Mouse (Mus musculus): ENCODE results near the gene Deup1. TPM values are rescaled to one million over a fixed set of nuclear protein-coding genes. Genes with fewer than 3 reads are reported as not detected.

Gene Deup1
- polyA plus RNA-seq, 1 experiment = 0.01 TPM

DNA sequence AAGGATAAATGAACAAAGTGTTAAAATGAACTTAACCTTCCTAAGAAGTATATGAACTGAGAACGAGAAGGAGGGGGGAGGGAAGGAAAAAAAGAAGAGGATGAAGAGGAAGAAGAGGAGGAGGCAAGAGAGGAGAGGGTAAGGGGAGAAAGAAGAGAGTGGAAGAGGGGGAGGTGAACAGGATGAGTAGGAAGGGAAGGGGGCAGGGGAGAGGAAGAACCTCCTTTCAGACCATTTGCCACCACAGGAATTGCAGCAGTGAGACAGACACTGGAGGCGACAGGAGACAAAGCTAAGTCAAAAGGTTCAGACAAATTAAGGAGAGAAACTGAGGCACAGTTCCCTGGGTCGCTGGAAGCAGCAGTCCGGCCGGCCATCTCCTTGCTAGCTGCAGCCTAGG lies 349 bp downstream of the Deup1 start:
- H3K4me1 ChIP-seq (ENCODE audit: control insufficient read depth) = no peaks in the 10 kb centered on the region
- H3K4me3 ChIP-seq (replicated peaks) = no peak overlapping the region
- H3K36me3 ChIP-seq (ENCODE audit: control insufficient read depth) = no peaks in the 10 kb centered on the region
- TF ChIP-seq GATA1 (IDR thresholded peaks at IDR 0.05; ENCODE audit: low read length) (no peak), TAL1 (IDR thresholded peaks at IDR 0.05; ENCODE audit: low read length) (no peak)
- H3K9me3 ChIP-seq (ENCODE audit: control insufficient read depth, low read length) = no peaks in the 10 kb centered on the region
- H3K27me3 ChIP-seq (ENCODE audit: control insufficient read depth) = peaks cover 8% of the 10 kb centered on the region

DNA sequence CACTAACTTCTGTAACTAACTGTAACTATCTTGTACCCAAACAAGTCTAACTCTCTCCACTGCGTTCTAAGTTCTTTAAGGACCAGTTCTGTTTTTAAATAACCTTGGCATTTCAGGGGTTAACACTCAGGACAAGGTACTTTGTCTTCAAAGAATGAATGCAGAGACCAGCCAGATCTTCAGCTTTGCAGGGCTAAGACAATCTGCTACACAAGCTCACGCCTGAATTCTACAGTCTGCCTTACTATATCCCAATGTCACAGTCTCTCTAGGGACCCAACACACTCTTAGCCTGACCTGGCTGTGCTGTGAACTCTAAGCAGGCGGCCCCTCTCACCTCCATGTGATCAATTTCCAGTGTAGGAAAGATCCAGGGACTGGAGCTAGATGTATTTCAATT lies 3.0 kb downstream of the Deup1 start:
- TF ChIP-seq TAL1 (IDR thresholded peaks at IDR 0.05; ENCODE audit: low read length) (no peak), GATA1 (IDR thresholded peaks at IDR 0.05; ENCODE audit: low read length) (no peak)
- Histone ChIP-seq H3K9me3 (ENCODE audit: control insufficient read depth, low read length) (no peaks in the 10 kb centered on the region), H3K4me1 (ENCODE audit: control insufficient read depth) (no peaks in the 10 kb centered on the region)

DNA sequence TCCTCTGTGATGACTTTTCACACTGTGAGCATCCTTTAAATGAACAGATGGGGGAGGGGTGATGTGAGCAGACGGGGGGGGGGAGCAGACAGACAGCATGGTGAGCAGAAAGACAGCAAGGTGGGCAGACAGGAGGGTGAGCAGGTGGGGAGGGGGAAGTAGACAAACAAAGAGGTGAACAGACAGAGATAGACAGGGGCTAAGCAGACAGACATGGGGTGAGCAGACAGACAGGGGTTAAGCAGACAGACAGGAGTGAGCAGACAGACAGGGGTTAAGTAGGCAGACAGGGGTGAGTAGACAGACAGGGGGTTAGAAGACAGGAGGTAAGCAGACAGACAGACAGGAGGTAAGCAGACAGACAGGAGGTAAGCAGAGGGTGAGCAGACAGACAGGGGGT lies 8.0 kb downstream of the Deup1 start:
- Histone ChIP-seq H3K9me3 (ENCODE audit: control insufficient read depth, low read length) (no peaks in the 10 kb centered on the region), H3K36me3 (ENCODE audit: control insufficient read depth) (no peaks in the 10 kb centered on the region), H3K4me1 (ENCODE audit: control insufficient read depth) (no peaks in the 10 kb centered on the region), H3K27me3 (ENCODE audit: control insufficient read depth) (no peaks in the 10 kb centered on the region), H3K4me3 (replicated peaks) (no peak overlapping the region)
- TF ChIP-seq GATA1 (IDR thresholded peaks at IDR 0.05; ENCODE audit: low read length) (no peak), TAL1 (IDR thresholded peaks at IDR 0.05; ENCODE audit: low read length) (no peak)

More for the DNA sequence above, 3.0 kb downstream of the Deup1 start:
- Histone ChIP-seq H3K36me3 (ENCODE audit: control insufficient read depth) (no peaks in the 10 kb centered on the region), H3K4me3 (replicated peaks) (no peak overlapping the region), H3K27me3 (ENCODE audit: control insufficient read depth) (peaks cover 8% of the 10 kb centered on the region)

DNA sequence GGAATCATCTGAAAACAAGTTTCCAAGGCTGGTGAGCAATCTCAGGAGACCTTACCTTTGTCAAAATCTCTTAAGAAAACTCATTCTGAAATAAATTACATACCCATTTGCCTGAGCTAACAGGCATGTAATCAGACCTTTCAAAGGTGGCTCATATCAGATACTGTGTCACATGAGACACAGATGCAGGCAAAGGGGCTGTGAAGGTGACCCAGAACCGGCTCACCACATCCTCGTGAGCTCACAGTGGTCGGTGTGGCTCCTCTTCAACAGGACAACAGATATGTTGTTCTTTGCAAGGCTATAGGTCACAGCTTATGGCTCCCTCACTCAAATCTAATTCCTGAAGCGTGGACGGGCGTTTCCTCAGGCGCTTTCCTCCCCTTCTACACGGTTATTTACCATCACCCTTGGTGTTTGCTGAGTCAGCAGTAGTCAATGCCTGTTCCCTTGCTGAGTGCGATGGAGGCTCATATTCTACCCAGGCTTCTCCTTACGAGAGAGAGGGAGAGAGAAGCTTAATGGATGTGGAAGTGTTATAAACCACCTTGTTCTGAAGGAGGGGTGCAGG lies 8.6 kb downstream of the Deup1 start:
- Histone ChIP-seq H3K4me1 (ENCODE audit: control insufficient read depth) (no peaks in the 10 kb centered on the region), H3K27me3 (ENCODE audit: control insufficient read depth) (no peaks in the 10 kb centered on the region), H3K9me3 (ENCODE audit: control insufficient read depth, low read length) (no peaks in the 10 kb centered on the region), H3K4me3 (replicated peaks) (no peak overlapping the region), H3K36me3 (ENCODE audit: control insufficient read depth) (no peaks in the 10 kb centered on the region)
- no peak for TF ChIP-seq TAL1 (IDR thresholded peaks at IDR 0.05; ENCODE audit: low read length)
- TF ChIP-seq GATA1 (IDR thresholded peaks at IDR 0.05; ENCODE audit: low read length) = no peak

DNA sequence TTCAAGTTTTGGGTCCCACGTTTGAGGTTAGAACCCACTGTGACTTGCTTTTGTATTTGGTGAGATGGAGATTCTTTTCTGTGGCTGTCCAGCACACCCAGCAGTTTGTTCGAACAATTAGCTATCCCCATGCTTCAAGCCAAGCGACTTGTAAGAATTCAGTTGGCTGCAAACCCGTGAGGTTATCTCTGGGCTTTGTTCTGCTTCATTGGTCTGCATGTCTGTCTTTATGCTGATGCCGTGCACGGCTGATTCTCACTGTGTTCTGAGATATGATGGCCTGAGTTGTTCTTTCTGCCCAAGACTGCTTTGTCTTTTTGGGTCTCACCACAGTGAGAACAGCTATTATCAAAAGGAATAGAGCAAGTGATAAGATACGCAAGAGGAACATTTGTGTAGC lies 10.7 kb downstream of the Deup1 start:
- no peak for TF ChIP-seq TAL1 (IDR thresholded peaks at IDR 0.05; ENCODE audit: low read length)
- no peak for TF ChIP-seq GATA1 (IDR thresholded peaks at IDR 0.05; ENCODE audit: low read length)
- H3K4me1 ChIP-seq (ENCODE audit: control insufficient read depth) = no peaks in the 10 kb centered on the region
- no peak overlapping the region for H3K4me3 ChIP-seq (replicated peaks)
- no peaks in the 10 kb centered on the region for H3K27me3 ChIP-seq (ENCODE audit: control insufficient read depth)
- H3K36me3 ChIP-seq (ENCODE audit: control insufficient read depth) = no peaks in the 10 kb centered on the region
- no peaks in the 10 kb centered on the region for H3K9me3 ChIP-seq (ENCODE audit: control insufficient read depth, low read length)

DNA sequence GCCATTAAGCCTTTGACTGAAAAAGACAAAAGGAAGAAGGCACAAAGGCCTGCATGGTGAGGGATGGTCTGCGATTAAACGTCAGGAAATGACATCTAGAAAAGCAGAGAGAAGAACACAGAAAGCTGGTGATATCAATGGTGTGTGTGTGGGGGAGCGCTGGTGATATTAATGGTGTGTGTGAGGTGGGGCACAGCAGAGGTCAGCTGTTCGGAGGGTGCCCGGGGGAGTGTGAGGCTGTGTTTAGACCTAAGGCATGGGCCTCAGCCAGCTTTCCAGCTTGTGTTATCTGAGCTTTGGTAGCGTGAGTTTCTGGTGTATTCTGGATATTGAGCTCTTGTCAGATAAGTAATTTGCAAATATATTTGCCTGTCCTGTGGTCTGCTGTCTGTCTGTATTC lies 11.3 kb downstream of the Deup1 start:
- Histone ChIP-seq H3K4me3 (replicated peaks) (no peak overlapping the region), H3K27me3 (ENCODE audit: control insufficient read depth) (no peaks in the 10 kb centered on the region), H3K4me1 (ENCODE audit: control insufficient read depth) (no peaks in the 10 kb centered on the region), H3K36me3 (ENCODE audit: control insufficient read depth) (no peaks in the 10 kb centered on the region), H3K9me3 (ENCODE audit: control insufficient read depth, low read length) (no peaks in the 10 kb centered on the region)
- TF ChIP-seq TAL1 (IDR thresholded peaks at IDR 0.05; ENCODE audit: low read length) (no peak), GATA1 (IDR thresholded peaks at IDR 0.05; ENCODE audit: low read length) (no peak)

DNA sequence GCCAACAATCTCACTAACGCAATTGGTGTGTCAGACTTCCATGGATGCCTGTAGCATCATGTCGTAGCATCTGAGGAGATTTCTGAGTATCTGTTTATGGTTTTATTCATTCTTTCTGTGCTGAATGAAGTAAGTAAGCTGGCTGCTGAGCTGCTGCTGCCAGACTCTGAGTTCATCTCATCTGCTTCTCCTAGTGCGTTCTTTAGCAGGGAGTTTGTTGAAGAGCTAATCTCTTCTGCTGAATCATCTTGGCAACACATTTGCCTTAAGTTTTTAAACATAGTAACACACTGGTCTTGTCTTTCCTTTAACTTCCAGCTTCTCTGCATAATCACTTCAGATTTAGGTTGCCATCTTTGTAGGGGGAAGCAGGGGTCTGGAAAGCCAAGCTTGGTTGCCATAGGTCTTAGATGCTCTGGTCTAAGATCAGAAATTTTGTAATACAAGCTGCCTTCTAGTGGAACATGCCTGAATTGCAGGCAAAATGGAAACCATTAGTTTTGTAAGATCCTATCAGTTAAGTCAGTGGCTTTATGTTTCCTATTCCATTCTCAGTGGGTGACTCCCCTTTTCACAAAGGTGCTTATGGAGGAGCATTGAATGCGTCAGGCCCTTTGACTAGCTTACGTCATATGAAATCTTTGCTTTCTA lies 18.3 kb downstream of the Deup1 start:
- Histone ChIP-seq H3K4me3 (replicated peaks) (no peak overlapping the region), H3K4me1 (ENCODE audit: control insufficient read depth) (no peaks in the 10 kb centered on the region), H3K36me3 (ENCODE audit: control insufficient read depth) (no peaks in the 10 kb centered on the region), H3K27me3 (ENCODE audit: control insufficient read depth) (no peaks in the 10 kb centered on the region), H3K9me3 (ENCODE audit: control insufficient read depth, low read length) (peaks cover 3% of the 10 kb centered on the region; the same call in 1 of the 2 replicates)
- TF ChIP-seq GATA1 (IDR thresholded peaks at IDR 0.05; ENCODE audit: low read length) = no peak
- TF ChIP-seq TAL1 (IDR thresholded peaks at IDR 0.05; ENCODE audit: low read length) = no peak

DNA sequence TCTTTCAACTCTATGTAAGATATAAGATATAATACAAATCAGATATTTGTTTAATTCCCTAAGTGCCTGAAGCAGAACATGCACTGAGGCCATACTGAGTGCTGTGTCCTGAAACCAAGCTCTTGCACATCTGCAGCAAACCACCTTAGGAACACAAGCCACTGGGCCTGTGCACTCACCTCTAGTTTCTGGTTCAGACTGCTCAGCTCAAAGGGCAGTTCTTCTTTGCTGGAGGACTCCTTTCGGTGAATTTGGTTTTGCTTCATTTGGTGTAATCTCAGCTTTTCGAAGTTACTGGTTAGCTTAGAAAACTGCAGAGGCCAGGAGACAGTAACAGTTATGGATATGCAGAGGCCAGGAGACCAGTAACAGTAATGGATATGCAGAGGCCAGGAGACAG lies 20.1 kb downstream of the Deup1 start:
- no peak for TF ChIP-seq GATA1 (IDR thresholded peaks at IDR 0.05; ENCODE audit: low read length)
- TF ChIP-seq TAL1 (IDR thresholded peaks at IDR 0.05; ENCODE audit: low read length) = no peak
- no peaks in the 10 kb centered on the region for H3K27me3 ChIP-seq (ENCODE audit: control insufficient read depth)

DNA sequence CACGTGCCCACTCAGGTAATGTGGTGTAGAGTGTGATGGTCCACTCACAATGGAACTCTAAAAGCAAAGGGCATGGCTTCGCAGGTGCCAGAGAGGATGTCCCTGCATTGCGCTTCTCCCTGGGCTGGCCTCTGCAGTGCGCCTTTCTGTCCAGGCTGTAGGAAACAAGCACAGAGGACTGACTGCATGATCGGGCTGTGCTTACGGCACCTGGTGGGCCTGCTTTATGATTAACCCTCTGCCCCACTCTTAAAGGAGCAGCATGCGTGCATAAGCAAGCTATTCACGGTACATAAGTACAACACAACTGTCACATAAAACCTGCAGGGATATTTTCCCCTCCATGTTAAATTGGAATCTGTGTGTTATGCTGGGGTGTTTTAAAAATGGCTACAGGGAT lies 24.6 kb downstream of the Deup1 start:
- H3K4me1 ChIP-seq (ENCODE audit: control insufficient read depth) = no peaks in the 10 kb centered on the region
- H3K9me3 ChIP-seq (ENCODE audit: control insufficient read depth, low read length) = no peaks in the 10 kb centered on the region
- H3K4me3 ChIP-seq (replicated peaks) = no peak overlapping the region
- H3K36me3 ChIP-seq (ENCODE audit: control insufficient read depth) = no peaks in the 10 kb centered on the region
- no peaks in the 10 kb centered on the region for H3K27me3 ChIP-seq (ENCODE audit: control insufficient read depth)
- TF ChIP-seq TAL1 (IDR thresholded peaks at IDR 0.05; ENCODE audit: low read length) = no peak
- TF ChIP-seq GATA1 (IDR thresholded peaks at IDR 0.05; ENCODE audit: low read length) = no peak

More for the DNA sequence above, 20.1 kb downstream of the Deup1 start:
- H3K4me1 ChIP-seq (ENCODE audit: control insufficient read depth) = no peaks in the 10 kb centered on the region
- peaks cover 3% of the 10 kb centered on the region; the same call in 1 of the 2 replicates for H3K9me3 ChIP-seq (ENCODE audit: control insufficient read depth, low read length)
- H3K36me3 ChIP-seq (ENCODE audit: control insufficient read depth) = no peaks in the 10 kb centered on the region
- H3K4me3 ChIP-seq (replicated peaks) = no peak overlapping the region
